Mouse (Mus musculus): ENCODE measurements around the gene Fars2. TPM values are rescaled to one million over a fixed set of nuclear protein-coding genes. Genes with fewer than 3 reads are reported as not detected.

The Fars2 gene
- polyA plus RNA-seq, 1 experiment from 2014 or later: 43.7 TPM

GRCm38 (mm10) chr13:36648257-36648656 is 531.0 kb downstream of the Fars2 start:
- no peak for DNase-seq (ENCODE audit: low spot score)

GRCm38 (mm10) chr13:36654251-36654650 is 537.0 kb downstream of the Fars2 start:
- DNase-seq (ENCODE audit: low spot score): no peak

DNA sequence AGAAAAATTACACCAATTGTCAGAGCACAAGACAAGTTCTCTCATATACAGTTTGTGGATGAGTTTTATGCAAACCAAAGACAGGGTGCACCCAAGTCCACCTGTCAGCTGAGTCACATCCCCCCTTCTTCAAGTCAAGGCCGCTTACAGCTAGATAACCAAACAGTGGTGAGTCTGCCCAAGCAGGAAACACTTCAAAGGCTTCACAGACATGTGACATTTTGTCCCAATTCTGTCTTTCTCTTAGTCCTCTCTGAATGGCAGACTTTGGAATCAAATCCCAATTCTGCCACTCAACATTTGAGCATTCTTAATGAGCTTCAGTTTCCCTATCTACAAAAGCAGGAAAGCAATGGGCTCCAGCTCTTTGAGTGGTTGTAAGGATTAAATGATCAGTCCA is 562.1 kb downstream of the Fars2 start:
- DNase-seq (ENCODE audit: low spot score): no peak

DNA sequence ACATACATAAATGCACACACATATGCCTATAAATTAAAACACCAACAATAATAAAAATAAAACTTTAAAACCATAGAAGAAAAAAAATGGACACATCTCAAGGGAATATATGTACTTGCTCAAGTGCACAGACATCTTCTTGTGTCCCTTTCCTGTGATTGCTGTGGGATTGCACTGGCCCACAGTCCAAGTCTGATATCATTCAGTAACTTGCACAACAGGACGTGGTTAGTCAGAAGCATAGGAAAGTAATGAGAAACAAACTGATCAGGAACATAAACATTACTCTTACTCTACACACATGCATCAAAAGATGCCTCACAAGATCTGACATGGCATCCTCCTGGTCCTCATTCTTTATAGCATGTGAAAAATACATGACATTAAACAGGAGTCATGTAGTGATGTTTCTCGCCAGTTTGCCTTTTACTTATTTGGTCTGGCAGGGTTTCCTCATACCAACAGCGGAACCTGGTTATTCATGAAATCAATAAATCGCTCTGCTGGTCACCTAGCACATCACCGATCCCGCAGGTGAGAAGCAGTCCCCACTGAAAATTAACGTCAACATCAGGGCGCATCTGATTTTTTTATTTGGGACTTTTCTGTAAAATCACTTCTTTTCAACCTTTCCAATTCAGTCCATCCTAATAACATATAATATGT is 563.6 kb downstream of the Fars2 start:
- no peak for DNase-seq (ENCODE audit: low spot score)

- DNase-seq (ENCODE audit: low spot score): no peak
Measured at GRCm38 (mm10) chr13:36683581-36683980, 566.4 kb downstream of the Fars2 start.

GRCm38 (mm10) chr13:36695516-36696201 is 578.4 kb downstream of the Fars2 start:
- no peak for DNase-seq (ENCODE audit: low spot score)

DNA sequence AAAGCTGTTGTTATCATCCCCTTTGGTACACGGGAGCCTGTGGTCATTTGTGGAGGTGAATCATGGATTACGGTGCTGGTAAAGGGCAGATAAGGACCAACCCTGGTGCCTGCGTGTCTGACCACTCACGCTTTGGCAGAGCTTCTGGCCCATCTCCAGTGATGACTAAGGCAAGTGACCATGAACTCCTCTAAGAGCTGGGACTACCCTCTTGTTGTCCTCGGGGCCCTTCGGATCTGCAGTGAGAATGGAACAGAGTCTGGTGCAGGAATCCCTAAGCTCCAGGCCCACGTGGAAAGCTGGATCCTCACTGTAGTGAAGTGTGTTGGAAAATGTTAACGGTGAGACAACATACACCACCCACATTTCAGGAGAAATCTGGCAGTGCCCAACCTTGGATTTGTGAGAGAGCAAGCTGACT is 579.1 kb downstream of the Fars2 start:
- no peak for DNase-seq (ENCODE audit: low spot score)

DNA sequence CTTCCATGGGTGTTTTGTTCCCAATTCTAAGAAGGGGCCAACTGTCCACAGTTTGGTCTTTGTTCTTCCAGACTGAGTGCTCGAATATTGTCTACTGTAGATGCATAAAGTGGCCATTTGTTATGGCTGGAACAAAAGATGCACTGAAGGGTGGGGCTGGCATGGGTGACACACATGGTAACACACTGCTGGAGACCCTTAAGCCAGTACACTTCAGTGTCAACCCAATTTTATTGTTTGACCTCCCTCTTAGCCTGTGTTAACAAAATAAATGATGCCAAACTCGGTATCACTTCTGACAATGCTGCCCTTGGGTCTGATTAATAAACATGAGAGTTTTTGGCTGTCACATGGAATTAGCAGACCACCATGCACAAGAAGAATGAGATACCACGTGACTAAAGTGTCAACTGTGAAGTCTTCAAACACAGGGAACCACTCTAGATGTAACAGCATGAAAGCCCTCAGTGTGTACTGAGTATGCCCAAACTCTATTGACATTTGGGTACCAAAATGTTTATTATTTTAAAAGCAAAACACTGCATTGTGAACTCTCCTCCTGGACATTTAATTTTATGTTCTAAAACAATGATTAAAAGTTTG is 590.0 kb downstream of the Fars2 start:
- DNase-seq (ENCODE audit: low spot score): no peak

DNA sequence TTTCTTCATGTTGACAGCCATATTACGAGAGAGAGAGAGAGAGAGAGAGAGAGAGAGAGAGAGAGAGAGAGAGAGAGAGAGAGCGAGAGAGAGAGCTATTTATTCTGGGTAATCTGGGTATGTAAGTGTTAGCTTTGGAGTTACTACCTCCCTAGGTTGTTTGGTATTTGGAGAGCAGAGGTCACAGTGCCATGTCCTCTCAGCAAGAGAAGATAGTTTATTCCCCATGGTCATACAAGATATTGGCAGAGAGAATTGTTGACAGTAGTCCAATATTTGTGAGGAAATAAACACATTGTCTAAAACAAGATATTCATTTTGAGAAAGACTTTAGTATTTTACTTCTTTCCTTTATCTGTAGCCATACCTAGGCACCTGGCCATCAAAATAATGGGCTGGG is 596.9 kb downstream of the Fars2 start:
- DNase-seq (ENCODE audit: low spot score): no peak

DNA sequence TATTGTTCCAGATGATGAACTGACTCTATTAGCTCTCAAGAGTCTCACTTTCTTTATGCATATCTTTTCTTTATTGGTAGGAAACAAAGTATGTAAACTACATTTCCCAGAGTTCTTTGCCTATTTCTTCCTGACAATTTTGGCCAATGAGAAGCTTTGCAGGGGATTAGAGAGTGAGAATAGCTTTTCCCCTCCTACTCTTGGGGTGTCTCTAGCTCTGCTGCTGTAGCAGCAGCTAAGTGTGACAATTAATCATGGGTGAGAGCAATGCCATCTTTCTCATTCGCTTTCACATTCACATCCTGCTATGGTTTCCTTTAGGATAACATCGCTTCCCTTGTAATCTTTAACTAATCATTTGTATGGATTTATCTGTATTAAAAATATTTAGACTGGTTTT is 599.5 kb downstream of the Fars2 start:
- DNase-seq (ENCODE audit: low spot score): no peak

- DNase-seq (ENCODE audit: low spot score): no peak
Measured at GRCm38 (mm10) chr13:36717376-36717775, 600.2 kb downstream of the Fars2 start.

DNA sequence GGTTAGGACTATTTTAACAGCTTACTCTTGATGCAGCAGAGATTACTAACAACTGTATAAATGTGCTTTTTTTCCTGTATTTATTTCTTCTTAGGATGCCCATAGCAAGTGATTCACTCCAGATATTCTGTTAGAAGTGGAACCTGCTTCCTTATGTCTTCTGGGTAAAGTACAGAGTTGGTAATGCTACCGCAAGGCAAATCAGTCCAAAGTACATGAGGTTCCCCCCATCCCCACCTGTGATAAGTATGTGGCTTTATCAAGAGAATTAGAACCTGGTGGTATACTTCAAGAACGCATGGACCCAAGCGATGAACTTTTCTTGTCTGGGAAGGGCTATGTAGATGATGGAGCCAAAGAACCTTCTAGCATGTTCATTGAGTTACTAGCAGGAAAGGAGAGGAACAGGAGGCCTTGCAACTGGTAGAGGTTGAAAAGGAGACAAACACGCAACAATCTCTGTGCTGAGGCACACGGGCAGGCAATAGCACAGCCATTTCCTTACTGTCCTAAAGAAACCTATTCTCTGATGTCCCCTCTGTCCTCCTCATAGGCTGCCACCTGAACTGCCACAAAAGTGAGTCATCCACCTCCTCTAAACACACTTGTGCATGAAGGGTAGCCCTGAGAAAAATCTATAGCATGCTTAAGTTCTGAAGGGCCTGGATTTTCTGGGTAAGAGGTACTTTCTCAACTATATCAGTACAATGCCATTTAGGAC is 603.2 kb downstream of the Fars2 start:
- DNase-seq (ENCODE audit: low spot score): no peak

GRCm38 (mm10) chr13:36722309-36722708 is 605.1 kb downstream of the Fars2 start:
- no peak for DNase-seq (ENCODE audit: low spot score)

GRCm38 (mm10) chr13:36723726-36724300 is 606.6 kb downstream of the Fars2 start:
- no peak for DNase-seq (ENCODE audit: low spot score)

GRCm38 (mm10) chr13:36724533-36725470 is 607.6 kb downstream of the Fars2 start:
- DNase-seq (ENCODE audit: low spot score): no peak

DNA sequence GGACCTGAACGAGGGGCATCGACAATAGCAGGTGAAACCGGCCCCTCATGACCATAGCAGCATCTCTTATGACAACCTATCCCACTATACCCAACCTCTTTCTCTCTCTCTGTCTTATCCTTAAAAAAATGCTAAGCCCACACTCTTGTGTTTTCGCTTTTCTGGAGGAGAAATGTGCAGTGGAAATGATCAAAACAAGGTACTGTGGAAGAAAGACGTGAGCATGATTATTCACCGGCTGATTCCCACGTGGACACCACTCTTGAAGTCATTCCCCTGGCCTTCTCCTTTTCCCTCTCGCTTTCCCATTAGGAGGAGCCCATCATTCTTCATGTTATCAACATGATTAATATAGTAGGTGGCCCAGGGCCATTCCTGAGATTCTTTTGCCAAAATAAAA is 608.7 kb downstream of the Fars2 start:
- no peak for DNase-seq (ENCODE audit: low spot score)

DNA sequence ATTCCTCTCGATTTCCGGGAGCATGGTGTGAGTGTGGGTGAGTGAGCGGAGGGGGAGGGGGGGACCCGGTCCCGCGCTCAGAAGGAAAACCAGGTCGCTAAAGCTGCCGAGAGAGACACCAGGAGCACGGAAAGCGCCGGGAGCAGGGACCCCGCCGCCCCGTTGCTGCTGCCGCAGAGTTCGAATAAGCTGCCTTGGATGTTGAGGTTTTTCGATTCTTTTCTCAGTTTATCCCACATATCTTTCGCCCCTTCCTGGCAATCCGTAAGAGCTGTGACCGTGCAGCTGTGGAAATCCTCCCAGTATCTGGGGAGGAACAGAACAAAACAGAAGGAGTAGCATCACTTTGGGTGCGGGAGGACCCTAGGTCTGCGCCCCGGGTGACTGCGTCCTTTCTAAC is 609.3 kb downstream of the Fars2 start:
- DNase-seq (ENCODE audit: low spot score): no peak

DNA sequence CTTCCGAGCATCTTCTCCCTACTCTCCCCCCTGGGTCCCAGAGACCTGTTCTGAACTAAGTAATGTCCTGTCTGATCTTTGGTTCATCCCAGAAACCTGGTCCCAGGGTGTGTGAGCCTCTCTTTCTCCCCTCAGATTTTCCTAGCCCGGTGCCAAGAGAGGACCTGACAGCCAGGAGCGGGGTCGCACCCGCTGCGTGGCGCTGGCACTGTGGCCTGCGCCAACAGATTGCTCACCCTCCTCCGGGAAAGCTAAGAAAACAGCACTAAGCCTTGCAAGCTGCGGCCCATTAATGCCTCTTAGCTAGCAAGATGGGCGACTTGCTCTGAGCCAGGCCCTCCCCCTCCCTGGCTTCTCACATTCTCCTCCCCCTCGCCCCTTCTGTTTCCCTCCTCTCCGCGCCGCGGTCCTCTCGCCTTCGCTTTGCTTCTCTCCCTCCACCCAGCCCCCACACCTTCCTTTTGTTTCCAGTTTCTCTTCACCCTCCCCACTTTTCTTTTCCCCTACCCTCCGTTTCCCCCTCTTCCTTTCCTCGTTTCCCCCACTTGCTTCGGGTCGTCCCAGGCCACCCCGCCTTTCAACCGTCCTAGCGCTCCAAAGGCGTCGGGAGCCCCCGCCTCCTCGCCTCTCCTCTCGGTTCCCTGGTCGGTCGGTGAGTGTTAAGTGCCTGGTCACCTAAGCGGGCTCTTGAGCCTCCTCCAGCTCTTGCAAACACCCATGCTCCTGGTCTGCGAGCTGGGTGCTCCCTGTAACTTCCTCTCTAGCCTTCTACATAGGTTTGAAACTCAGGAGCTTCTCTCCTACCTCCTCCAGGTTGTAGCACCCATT is 610.0 kb downstream of the Fars2 start:
- no peak for DNase-seq (ENCODE audit: low spot score)

DNA sequence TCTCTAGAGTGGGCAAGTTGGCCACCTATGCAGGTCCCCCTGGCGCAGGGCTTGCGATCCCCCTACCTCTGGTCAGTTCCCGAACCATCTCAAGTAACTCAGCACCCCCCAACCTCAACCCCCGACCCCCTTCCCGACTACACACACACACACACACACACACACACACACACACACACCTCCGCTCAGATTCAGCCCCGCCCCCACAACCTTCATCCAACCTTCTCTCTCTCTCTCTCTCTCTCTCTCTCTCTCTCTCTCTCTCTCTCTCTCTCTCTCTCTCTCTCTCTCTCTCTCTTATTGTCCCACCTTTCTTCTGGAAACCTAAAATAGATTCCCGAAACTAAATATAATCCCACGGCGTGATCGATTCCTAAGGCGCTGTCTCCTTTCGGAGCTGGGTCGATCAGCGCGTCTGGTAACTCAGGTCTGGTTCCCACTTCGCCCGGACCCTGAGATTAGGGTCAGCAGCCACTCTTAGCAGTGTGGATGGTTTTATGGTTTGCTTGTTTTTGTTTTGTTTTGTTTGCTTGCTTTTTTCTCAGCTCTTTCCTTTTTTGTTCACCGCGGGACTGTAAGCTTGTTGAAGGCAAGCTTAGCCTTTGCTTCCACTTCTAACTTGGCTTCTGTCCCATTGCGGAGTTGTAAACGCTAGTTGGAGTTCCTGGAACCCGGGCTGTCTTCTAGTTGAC is 610.7 kb downstream of the Fars2 start:
- no peak for DNase-seq (ENCODE audit: low spot score)

Data from thymus, postnatal 0 days (tissue).